Mouse (Mus musculus) limb, embryonic 14.5 days (tissue): Measurements from ENCODE around the gene Fam78b. TPM values are rescaled to one million over a fixed set of nuclear protein-coding genes. Genes with fewer than 3 reads are reported as not detected.

Experiments
- ATAC-seq: fragments of 200-750 bp; cut with Nextera tagmentation; 2 replicates; pipeline ENCODE4 v1.8.0; 2017; ENCODE audit warnings: low read depth, moderate number of reproducible peaks, moderate TSS enrichment; ENCODE audit not compliant: low FRiP score
- DNase-seq: peaks from one replicate; pipeline ENCODE4 v3.0.0-alpha.2; 2015; ENCODE audit warnings: low spot score
- H3K27ac ChIP-seq: fragments of 300-500 bp; sonication (generic); replicated peaks from 2 replicates; pipeline ENCODE4 v1.5.1; 2014; ENCODE audit warnings: low read depth, mild to moderate bottlenecking, low read length, moderate library complexity, mixed read lengths
- H3K27me3 ChIP-seq: fragments of 300-500 bp; sonication (generic); 2 replicates; pipeline ENCODE4 v1.6.1; 2014; ENCODE audit warnings: low read length, mixed read lengths; ENCODE audit not compliant: control insufficient read depth, insufficient read depth
- H3K36me3 ChIP-seq: fragments of 300-500 bp; sonication (generic); 2 replicates; pipeline ENCODE4 v1.6.1; 2014; ENCODE audit warnings: mild to moderate bottlenecking, low read length, moderate library complexity, mixed read lengths; ENCODE audit not compliant: control insufficient read depth, insufficient read depth
- H3K4me1 ChIP-seq: fragments of 300-500 bp; sonication (generic); 2 replicates; pipeline ENCODE4 v1.6.1; 2014; ENCODE audit warnings: antibody characterized with exemption, low read length, mixed read lengths; ENCODE audit not compliant: control insufficient read depth, insufficient read depth
- H3K4me2 ChIP-seq: fragments of 300-500 bp; sonication (generic); replicated peaks from 2 replicates; pipeline ENCODE4 v1.6.1; 2014; ENCODE audit warnings: low read depth, mild to moderate bottlenecking, low read length, moderate library complexity; ENCODE audit not compliant: severe bottlenecking
- H3K4me3 ChIP-seq: fragments of 300-500 bp; sonication (generic); replicated peaks from 2 replicates; pipeline ENCODE4 v1.5.1; 2014; ENCODE audit warnings: low read length
- H3K9ac ChIP-seq: fragments of 300-500 bp; sonication (generic); 2 replicates; pipeline ENCODE4 v1.6.1; 2014; ENCODE audit warnings: mild to moderate bottlenecking, low read depth, low read length, moderate library complexity; ENCODE audit not compliant: severe bottlenecking
- H3K9me3 ChIP-seq: fragments of 300-500 bp; sonication (generic); 2 replicates; pipeline ENCODE4 v1.6.1; 2016; ENCODE audit warnings: low read length; ENCODE audit not compliant: control insufficient read depth
- POLR2A ChIP-seq: fragments of 200-500 bp; IDR thresholded peaks from 2 replicates; pipeline ENCODE4 v1.8.0; 2012; ENCODE audit warnings: inconsistent platforms, mild to moderate bottlenecking, moderate library complexity, borderline replicate concordance; ENCODE audit not compliant: insufficient read depth, insufficient read length; ENCODE audit errors: extremely low read depth
- WGBS: fragments of 180-500 bp; shearing (Covaris S2); extraction: QIAGEN DNeasy Blood & Tissue Kit; methylation state at CpG from one replicate; pipeline ENCODE4 v1.1.7; 2014; 5-methylcytosine and 5-hydroxymethylcytosine counted together
- polyA plus RNA-seq, 2 experiments: library from polyadenylated mRNA; depleted of rRNA in 1 of 2; stranded (reverse) in 1 of 2; unstranded in 1 of 2; fragments of >200 nt; fragmentation: Nextera tagmentation in 1 of 2; extraction: Ambion mirVana in 1 of 2; gene quantifications; 2 replicates each; pipeline versions ENCODE4 v1.2.1 to v1.2.3; 2012 to 2014

Gene Fam78b
- polyA plus RNA-seq, 2 experiments = 1.3 to 2.3 TPM

DNA sequence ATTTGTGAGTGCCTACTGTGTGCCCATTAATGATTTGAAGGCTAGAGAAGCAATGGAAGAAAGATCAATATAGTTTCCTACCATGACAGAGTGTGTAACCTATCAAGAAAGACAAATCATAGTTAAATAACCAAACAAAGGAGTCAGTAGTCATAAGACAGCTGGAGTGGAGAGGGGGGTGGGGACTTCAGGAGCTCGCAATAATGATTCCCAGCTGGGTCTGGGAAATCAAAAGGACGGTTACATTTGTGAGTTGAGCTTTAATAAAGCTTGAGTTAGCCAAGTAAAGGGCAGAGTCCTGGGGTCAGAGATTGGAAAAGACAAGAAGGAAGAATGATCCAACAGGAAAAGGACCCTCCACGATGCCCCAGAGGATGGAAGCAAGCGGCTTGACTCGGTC, 7.0 kb upstream of the Fam78b start:
- H3K27me3 ChIP-seq = no peaks in the 10 kb centered on the region
- H3K27ac ChIP-seq = no peak overlapping the region
- H3K36me3 ChIP-seq = no peaks in the 10 kb centered on the region
- H3K4me2 ChIP-seq = no peak overlapping the region
- no peak overlapping the region for H3K4me3 ChIP-seq
- WGBS = 44% methylated on average over 5 of the region's 5 CpGs
- H3K9ac ChIP-seq = no peak overlapping the region
- no peaks in the 10 kb centered on the region for H3K9me3 ChIP-seq
- no peaks in the 10 kb centered on the region for H3K4me1 ChIP-seq
- ATAC-seq = no peak
- DNase-seq = no peak
- TF ChIP-seq POLR2A = no peak

DNA sequence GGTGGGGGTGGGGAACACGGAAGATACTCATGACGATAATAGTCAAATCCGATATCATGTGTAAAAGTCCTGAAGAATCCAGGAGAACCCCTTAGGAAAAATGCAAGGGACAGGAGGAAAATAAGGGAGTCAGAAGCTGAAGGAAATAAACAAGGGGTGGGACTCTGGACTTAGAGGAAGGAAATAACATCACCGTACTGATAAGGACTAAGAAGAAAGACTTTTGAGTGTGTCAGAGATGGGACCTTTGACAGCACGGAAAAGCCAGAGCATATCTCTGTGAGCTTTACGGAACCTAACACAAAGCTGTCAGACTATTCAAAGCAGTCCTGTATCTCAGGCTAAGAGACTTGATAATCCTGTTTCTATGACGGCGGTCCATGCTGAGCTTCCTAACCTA, 5.0 kb upstream of the Fam78b start:
- no peaks in the 10 kb centered on the region for H3K9me3 ChIP-seq
- 91% methylated on average over 8 of the region's 8 CpGs for WGBS
- no peaks in the 10 kb centered on the region for H3K4me1 ChIP-seq
- no peak overlapping the region for H3K27ac ChIP-seq
- no peak for TF ChIP-seq POLR2A
- no peaks in the 10 kb centered on the region for H3K36me3 ChIP-seq
- DNase-seq (no peak), ATAC-seq (no peak)
- no peak overlapping the region for H3K4me2 ChIP-seq
- H3K27me3 ChIP-seq = no peaks in the 10 kb centered on the region
- H3K9ac ChIP-seq = no peak overlapping the region
- H3K4me3 ChIP-seq = no peak overlapping the region

DNA sequence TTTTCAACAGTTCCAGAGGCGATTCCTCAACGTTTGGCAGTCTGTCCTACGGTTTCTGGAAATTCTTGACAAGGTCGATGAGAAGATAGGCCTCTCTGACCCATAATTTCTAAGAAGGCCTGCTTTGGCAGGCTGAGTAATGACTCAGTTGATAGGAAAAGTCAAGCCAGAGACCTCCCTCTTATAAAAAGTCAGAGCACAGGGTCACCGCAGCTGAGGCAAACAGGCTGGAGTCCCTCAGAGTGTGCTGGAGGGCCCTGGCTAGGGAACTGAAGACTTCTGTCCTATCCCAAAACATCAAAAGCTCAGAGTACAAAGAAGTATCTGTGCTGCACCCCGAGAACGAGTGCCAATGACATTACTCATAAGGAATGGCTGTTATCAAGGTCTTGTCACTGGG, 4.4 kb upstream of the Fam78b start:
- Histone ChIP-seq H3K4me3 (no peak overlapping the region), H3K9me3 (no peaks in the 10 kb centered on the region), H3K4me1 (no peaks in the 10 kb centered on the region), H3K27ac (no peak overlapping the region), H3K9ac (no peak overlapping the region), H3K36me3 (no peaks in the 10 kb centered on the region), H3K27me3 (peaks cover 5% of the 10 kb centered on the region), H3K4me2 (no peak overlapping the region)
- 65% methylated on average over 7 of the region's 7 CpGs for WGBS
- no peak for TF ChIP-seq POLR2A
- DNase-seq = no peak
- ATAC-seq = no peak

DNA sequence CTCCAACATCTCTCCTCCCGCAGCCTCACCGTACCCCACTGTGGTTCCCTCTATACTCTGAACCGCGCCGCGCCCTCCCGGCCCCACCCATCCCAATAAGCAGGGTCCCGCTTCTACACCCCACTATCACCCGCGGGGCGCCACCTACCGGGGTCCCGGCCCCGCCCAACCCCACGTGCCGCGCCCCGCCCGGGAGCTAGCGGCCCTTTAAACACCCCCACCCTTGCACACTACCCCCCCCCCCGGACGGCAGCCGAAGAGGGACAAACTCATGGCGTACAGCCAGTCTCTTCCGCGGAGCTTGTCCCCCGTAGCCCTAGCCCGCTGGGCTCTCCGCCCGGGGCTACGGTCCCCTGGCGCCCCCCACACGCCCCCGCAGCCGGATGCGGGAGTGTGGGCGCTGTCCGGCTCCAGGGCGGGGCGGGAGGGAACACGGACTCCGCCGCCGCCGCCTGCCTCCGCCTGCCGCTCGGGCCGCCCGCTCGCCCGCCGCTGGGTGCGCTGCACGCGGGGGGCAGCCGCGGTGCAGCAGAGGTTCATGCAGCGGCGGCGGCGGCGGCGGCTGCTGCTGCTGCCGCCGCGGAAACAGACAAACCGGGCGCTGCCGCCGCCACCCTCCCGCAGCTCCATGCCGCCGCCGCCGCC, 566 bp upstream of the Fam78b start:
- peak; percentile 46 for DNase-seq
- peak overlapping the region; percentile 76 for H3K4me3 ChIP-seq
- no peak for TF ChIP-seq POLR2A
- WGBS = 0% methylated on average over 8 of the region's 76 CpGs
- H3K4me2 ChIP-seq = peak overlapping the region; percentile 89
- no peaks in the 10 kb centered on the region for H3K9me3 ChIP-seq
- H3K9ac ChIP-seq = peak overlapping the region; percentile 68
- 0 out of 2 replicates have a peak overlapping the region, but pooled peaks have one; percentile 13 for H3K27ac ChIP-seq
- peak; percentile 79 for ATAC-seq
- H3K27me3 ChIP-seq = peaks cover 24% of the 10 kb centered on the region
- H3K36me3 ChIP-seq = no peaks in the 10 kb centered on the region
- H3K4me1 ChIP-seq = no peaks in the 10 kb centered on the region

DNA sequence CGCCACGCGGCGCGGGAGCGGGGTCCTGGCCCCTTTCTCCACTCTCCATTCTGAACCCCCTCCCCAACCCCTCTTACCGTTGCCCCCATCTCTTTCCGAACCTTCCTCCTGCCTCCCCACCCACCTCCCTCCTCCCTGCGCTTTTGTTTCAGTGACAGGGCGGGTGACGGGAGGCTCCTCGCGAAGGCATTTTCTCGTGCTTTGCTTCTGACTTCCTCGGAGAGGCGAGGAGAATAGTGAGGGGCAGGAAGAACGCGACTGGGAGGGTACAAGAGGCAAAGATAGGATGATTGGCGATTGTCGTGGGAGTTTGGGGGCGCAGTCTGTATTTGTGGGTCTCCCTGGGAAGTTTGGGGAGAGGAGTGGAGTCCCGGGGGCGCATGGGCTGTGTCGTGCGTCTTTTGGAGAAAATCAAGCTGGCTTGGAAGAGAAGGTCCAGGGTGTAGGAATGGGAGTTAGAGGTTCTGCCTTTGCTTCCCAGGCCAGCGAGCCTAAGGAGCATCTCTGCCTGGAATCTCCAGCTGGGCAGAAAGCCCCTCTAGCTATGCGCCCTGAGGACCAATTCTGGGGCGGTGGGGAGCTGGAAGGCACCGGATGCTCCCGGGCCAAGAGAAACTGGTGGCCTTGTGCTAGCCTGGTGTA, 748 bp downstream of the Fam78b start:
- H3K9ac ChIP-seq = no peak overlapping the region

More for the DNA sequence above, 748 bp downstream of the Fam78b start:
- Histone ChIP-seq H3K4me3 (peak overlapping the region; percentile 76), H3K27ac (no peak overlapping the region), H3K4me2 (peak overlapping the region; percentile 89), H3K36me3 (no peaks in the 10 kb centered on the region), H3K9me3 (no peaks in the 10 kb centered on the region), H3K27me3 (peaks cover 24% of the 10 kb centered on the region), H3K4me1 (no peaks in the 10 kb centered on the region)
- TF ChIP-seq POLR2A = no peak
- ATAC-seq (no peak), DNase-seq (no peak)
- under 1% methylated on average over 30 of the region's 30 CpGs for WGBS
